Comparison of ENCODE assay signal across 8 mouse cellular contexts in the genomic region with DNA sequence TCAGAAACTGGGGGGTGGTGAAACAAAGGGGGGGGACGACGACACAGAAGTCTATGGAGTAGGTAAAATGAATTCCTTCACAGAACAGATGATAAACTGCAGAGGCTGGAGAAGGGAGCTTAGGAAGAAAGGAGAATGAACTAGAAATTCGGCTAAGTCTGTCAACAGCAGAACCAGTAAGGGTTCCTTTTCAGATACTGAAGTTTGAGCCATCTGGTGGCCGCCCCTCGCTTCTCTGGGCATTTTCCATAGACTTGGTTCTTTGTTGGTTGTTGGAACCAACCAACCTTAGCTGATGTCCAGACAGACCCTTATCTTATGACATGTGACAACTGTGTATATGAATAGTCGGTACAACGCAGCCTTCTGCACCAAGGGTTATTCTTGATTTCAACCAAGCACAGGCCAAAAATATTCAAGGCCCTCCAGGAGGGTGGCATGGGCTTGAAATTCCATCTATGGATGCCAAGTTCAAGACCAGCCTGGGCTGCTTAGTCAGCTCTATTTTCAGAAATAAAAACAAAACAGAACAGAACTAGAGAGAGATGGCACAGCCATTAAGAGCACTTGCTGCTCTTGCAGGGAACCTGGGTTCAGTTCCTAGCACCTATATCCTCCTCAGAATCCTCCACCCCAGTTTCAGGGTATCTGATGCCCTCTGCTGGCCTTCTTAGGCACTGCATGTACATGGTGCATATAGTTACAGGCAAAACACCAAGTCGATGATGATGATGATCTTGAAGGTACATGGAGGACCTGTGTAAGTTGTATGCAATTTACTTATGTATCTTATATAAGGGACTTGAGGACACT. TPM values are rescaled to one million over a fixed set of nuclear protein-coding genes. Genes with fewer than 3 reads are reported as not detected.
A peak's percentile ranks its signal among the peaks of the same experiment; 100 is the strongest.
DNase-seq lines count a peak whose midpoint lies in the region; ATAC-seq and TF ChIP-seq lines count a peak whose summit lies in the region.

No protein-coding gene starts in this region.

- no peak for DNase-seq in layer of hippocampus, adult 2 months (ENCODE audit: low spot score in 2 of 2)
- no peak for DNase-seq in layer of hippocampus, adult 11-12 months (ENCODE audit: low spot score)
- peak; percentile 49 for DNase-seq in adipocyte (ENCODE audit: low spot score)
- DNase-seq in heart, postnatal 0 days (ENCODE audit: low spot score) = no peak
- no peak for DNase-seq in liver, embryonic 14.5 days (ENCODE audit: low read depth in 3 of 3, low spot score in 3 of 3)
- peak; percentile 47 for DNase-seq in retina, embryonic 14.5 days (ENCODE audit: low spot score)

- peak overlapping the region; percentile 77; the same call in 1 of the 2 replicates for H3K9ac ChIP-seq in heart, postnatal 0 days (replicated peaks; ENCODE audit: low read depth, low read length)
- H3K9ac ChIP-seq in liver, embryonic 14.5 days (replicated peaks) = no peak overlapping the region

- no peak for TF ChIP-seq EP300 in heart, postnatal 0 days (IDR thresholded peaks at IDR 0.05; ENCODE audit: low read depth)
- no peak for TF ChIP-seq EP300 in liver, embryonic 14.5 days (IDR thresholded peaks at IDR 0.05; ENCODE audit: low read depth)

- peak overlapping the region; percentile 85; the same call in 1 of the 2 replicates for H3K27ac ChIP-seq in layer of hippocampus, adult 2 months
- H3K27ac ChIP-seq in heart, postnatal 0 days (ENCODE audit: low read depth) = peak overlapping the region; percentile 96
- no peak overlapping the region for H3K27ac ChIP-seq in liver, embryonic 14.5 days

- ATAC-seq in heart, postnatal 0 days (ENCODE audit: insufficient read depth, low read depth) = no peak
- ATAC-seq in liver, embryonic 14.5 days (ENCODE audit: insufficient read depth) = no peak
- ATAC-seq in monocyte, adult 5-6 weeks (replicated peaks; ENCODE audit: insufficient number of reproducible peaks, low FRiP score, low TSS enrichment, poor library complexity, severe bottlenecking) = no peak
- ATAC-seq in cerebellum, adult (ENCODE audit: insufficient number of reproducible peaks, low FRiP score, low TSS enrichment) = no peak

- WGBS in heart, postnatal 0 days = 44% methylated on average over 8 of the region's 8 CpGs
- 32% methylated on average over 8 of the region's 8 CpGs for WGBS in liver, embryonic 14.5 days (ENCODE audit: insufficient replicate concordance)

- H3K4me1 ChIP-seq in heart, postnatal 0 days (ENCODE audit: control insufficient read depth, insufficient read depth) = peaks cover 14% of the 10 kb centered on the region
- peaks cover 8 to 13% of the 10 kb centered on the region in 2 experiments for H3K4me1 ChIP-seq in liver, embryonic 14.5 days (replicated peaks; ENCODE audit: control insufficient read depth in 2 of 2, insufficient read depth in 2 of 2, low read length in 1 of 2)

- H3K36me3 ChIP-seq in heart, postnatal 0 days (replicated peaks; ENCODE audit: control insufficient read depth, insufficient read depth, low read length) = peaks cover 24% of the 10 kb centered on the region
- H3K36me3 ChIP-seq in liver, embryonic 14.5 days (replicated peaks; ENCODE audit: control insufficient read depth, insufficient read depth, low read depth) = no peaks in the 10 kb centered on the region

- no peaks in the 10 kb centered on the region for H3K27me3 ChIP-seq in heart, postnatal 0 days (ENCODE audit: control insufficient read depth, insufficient read depth, low read length)
- H3K27me3 ChIP-seq in liver, embryonic 14.5 days (ENCODE audit: control insufficient read depth, insufficient read depth, low read length) = peaks cover 33% of the 10 kb centered on the region

- peak overlapping the region; percentile 86 for H3K4me2 ChIP-seq in heart, postnatal 0 days (ENCODE audit: low read depth, low read length)
- H3K4me2 ChIP-seq in liver, embryonic 14.5 days (ENCODE audit: low read depth) = peak overlapping the region; percentile 26

- no peaks in the 10 kb centered on the region for H3K9me3 ChIP-seq in heart, postnatal 0 days (replicated peaks; ENCODE audit: control insufficient read depth, low read length)
- peaks cover 3% of the 10 kb centered on the region for H3K9me3 ChIP-seq in liver, embryonic 14.5 days (ENCODE audit: control insufficient read depth, low read length)

- peak; percentile 68 for TF ChIP-seq CTCF in layer of hippocampus, adult 2 months (conservative IDR thresholded peaks at IDR 0.05)
- peak; percentile 57 for TF ChIP-seq CTCF in heart, postnatal 0 days (IDR thresholded peaks at IDR 0.05; ENCODE audit: low read depth)
- peak; percentile 75 for TF ChIP-seq CTCF in liver, embryonic 14.5 days (IDR thresholded peaks at IDR 0.05; ENCODE audit: low read depth)

- H3K4me3 ChIP-seq in layer of hippocampus, adult 2 months = peak overlapping the region; percentile 8; the same call in 1 of the 2 replicates
- peak overlapping the region; percentile 66 for H3K4me3 ChIP-seq in heart, postnatal 0 days (ENCODE audit: low read depth, low read length)
- peak overlapping the region in 1 of 2 experiments; percentile 10; a peak in 2 of 4 replicates for H3K4me3 ChIP-seq in liver, embryonic 14.5 days (ENCODE audit: insufficient read depth in 1 of 2, low read depth in 2 of 2, low read length in 2 of 2)

RNA-seq across cellular contexts. Expression of a gene that starts 5.7 kb away (rescaled TPM):
- total RNA-seq in layer of hippocampus, adult 2 months (2021) = 1 to 10 TPM; 8.7 to 9.8 TPM
- total RNA-seq in heart, postnatal 0 days (2014; rRNA removed; ENCODE audit: low replicate concordance) = 30.0 and 35.0 TPM in 2 replicates
- polyA plus RNA-seq in heart, postnatal 0 days (2015; fragmentation: Nextera tagmentation; extraction: Ambion mirVana) = 10.0 and 11.6 TPM in 2 replicates
- polyA plus RNA-seq in liver, embryonic 14.5 days (2012; rRNA removed) = 8.7 and 10.7 TPM in 2 replicates
- 8.2 and 8.7 TPM in 2 replicates for polyA plus RNA-seq in liver, embryonic 14.5 days (2014; fragmentation: Nextera tagmentation; extraction: Ambion mirVana)
- 65.6 to 113 TPM (median 72.3 TPM) in 3 replicates for total RNA-seq in monocyte, adult 5-6 weeks (2017)

RNA-seq across cellular contexts. Expression of a gene that starts 8.5 kb away (rescaled TPM):
- 10 to 100 TPM; 28.1 to 31.3 TPM for total RNA-seq in layer of hippocampus, adult 2 months (2021)
- total RNA-seq in heart, postnatal 0 days (2014; rRNA removed; ENCODE audit: low replicate concordance) = 18.2 and 24.1 TPM in 2 replicates
- polyA plus RNA-seq in heart, postnatal 0 days (2015; fragmentation: Nextera tagmentation; extraction: Ambion mirVana) = 14.9 and 15.0 TPM in 2 replicates
- 44.8 and 46.0 TPM in 2 replicates for polyA plus RNA-seq in liver, embryonic 14.5 days (2012; rRNA removed)
- 25.5 and 30.2 TPM in 2 replicates for polyA plus RNA-seq in liver, embryonic 14.5 days (2014; fragmentation: Nextera tagmentation; extraction: Ambion mirVana)
- 67.7 to 106 TPM (median 105 TPM) in 3 replicates for total RNA-seq in monocyte, adult 5-6 weeks (2017)

RNA-seq across cellular contexts. Expression of a gene that starts 10.0 kb away (rescaled TPM):
- 1 to 10 TPM; 1.7 to 1.8 TPM for total RNA-seq in layer of hippocampus, adult 2 months (2021)
- 16.1 and 36.2 TPM in 2 replicates for total RNA-seq in heart, postnatal 0 days (2014; rRNA removed; ENCODE audit: low replicate concordance)
- polyA plus RNA-seq in heart, postnatal 0 days (2015; fragmentation: Nextera tagmentation; extraction: Ambion mirVana) = 18.0 and 21.6 TPM in 2 replicates
- 15.6 and 18.2 TPM in 2 replicates for polyA plus RNA-seq in liver, embryonic 14.5 days (2012; rRNA removed)
- 20.1 and 22.4 TPM in 2 replicates for polyA plus RNA-seq in liver, embryonic 14.5 days (2014; fragmentation: Nextera tagmentation; extraction: Ambion mirVana)
- total RNA-seq in monocyte, adult 5-6 weeks (2017) = 18.1 to 25.9 TPM (median 25.6 TPM) in 3 replicates

RNA-seq across cellular contexts. Expression of a gene that starts 26.1 kb away (rescaled TPM):
- total RNA-seq in layer of hippocampus, adult 2 months (2021) = 10 to 100 TPM; 53.4 to 62.4 TPM
- total RNA-seq in heart, postnatal 0 days (2014; rRNA removed; ENCODE audit: low replicate concordance) = 32.5 and 36.6 TPM in 2 replicates
- polyA plus RNA-seq in heart, postnatal 0 days (2015; fragmentation: Nextera tagmentation; extraction: Ambion mirVana) = 51.9 and 53.1 TPM in 2 replicates
- 14.4 and 18.3 TPM in 2 replicates for polyA plus RNA-seq in liver, embryonic 14.5 days (2012; rRNA removed)
- polyA plus RNA-seq in liver, embryonic 14.5 days (2014; fragmentation: Nextera tagmentation; extraction: Ambion mirVana) = 10.6 and 10.9 TPM in 2 replicates
- total RNA-seq in monocyte, adult 5-6 weeks (2017) = 1.8 to 10.4 TPM (median 5.7 TPM) in 3 replicates

RNA-seq across cellular contexts. Expression of a gene that starts 29.8 kb away (rescaled TPM):
- 10 to 100 TPM; 16.9 to 18.4 TPM for total RNA-seq in layer of hippocampus, adult 2 months (2021)
- total RNA-seq in heart, postnatal 0 days (2014; rRNA removed; ENCODE audit: low replicate concordance) = 5.4 and 25.0 TPM in 2 replicates
- 2.3 and 3.0 TPM in 2 replicates for polyA plus RNA-seq in heart, postnatal 0 days (2015; fragmentation: Nextera tagmentation; extraction: Ambion mirVana)
- 9.2 and 10.0 TPM in 2 replicates for polyA plus RNA-seq in liver, embryonic 14.5 days (2012; rRNA removed)
- polyA plus RNA-seq in liver, embryonic 14.5 days (2014; fragmentation: Nextera tagmentation; extraction: Ambion mirVana) = 6.3 and 9.1 TPM in 2 replicates
- 10.9 to 26.0 TPM (median 11.1 TPM) in 3 replicates for total RNA-seq in monocyte, adult 5-6 weeks (2017)

Comparison
In these comparisons a context has a peak if more than half of its experiments do, and no peak if none do; other contexts are left out.
1. DNase-seq: peak in adipocyte (single experiment) and retina, embryonic 14.5 days (single experiment); none in layer of hippocampus, adult 2 months (0 of 2), layer of hippocampus, adult 11-12 months (single experiment), heart, postnatal 0 days (single experiment) and liver, embryonic 14.5 days (0 of 3).
2. Peak in every context shown above with its lines, with median percentiles within 50 percentile points of each other: CTCF ChIP-seq.